10 mouse cellular contexts compared by ENCODE assay signal in the genomic region with DNA sequence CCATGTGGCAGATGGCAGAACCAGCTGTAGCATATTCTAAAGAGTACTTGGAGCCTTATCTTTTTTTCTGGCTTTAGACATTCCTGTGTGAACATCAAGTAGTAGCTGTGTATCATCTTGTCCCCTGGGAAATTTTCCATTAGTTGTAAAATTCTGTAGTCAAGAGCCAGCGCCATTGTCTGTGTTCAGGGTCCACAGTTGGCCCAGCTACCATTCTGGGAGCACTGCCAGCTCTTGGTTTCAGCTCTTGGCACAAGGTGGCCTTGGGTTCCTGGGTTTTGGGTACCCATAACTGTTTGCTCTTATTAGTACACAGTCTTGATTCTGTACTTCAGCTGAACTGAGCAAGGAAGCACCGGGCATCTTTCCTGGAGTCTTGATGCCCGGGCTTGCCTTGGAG.
A peak's percentile ranks its signal among the peaks of the same experiment; 100 is the strongest.
DNase-seq lines count a peak whose midpoint lies in the region; ATAC-seq lines count a peak whose summit lies in the region.
"Had no signal": no experiment of that assay in that cellular context is flagged by ENCODE, and none has a peak within 500 bp of the region (broad histone marks: within the 10 kb centered on the region; RNA-seq: fewer than 3 reads in every experiment).

No protein-coding gene starts in this region.

- no peak overlapping the region for H3K4me3 ChIP-seq in kidney, embryonic 15.5 days (replicated peaks)
- H3K4me3 ChIP-seq: embryonic facial prominence, embryonic 15.5 days; limb, embryonic 10.5 days had no signal

- no peak overlapping the region for H3K27ac ChIP-seq in kidney, embryonic 15.5 days
- H3K27ac ChIP-seq: embryonic facial prominence, embryonic 15.5 days; limb, embryonic 10.5 days had no signal

- 86% methylated on average over 3 of the region's 3 CpGs for WGBS in kidney, embryonic 15.5 days

- H3K4me2 ChIP-seq in kidney, embryonic 15.5 days, result no peak overlapping the region
- H3K4me2 ChIP-seq: embryonic facial prominence, embryonic 15.5 days had no signal

- peaks cover 7% of the 10 kb centered on the region; the same call in 1 of the 2 replicates for H3K27me3 ChIP-seq in kidney, embryonic 15.5 days
- H3K27me3 ChIP-seq: embryonic facial prominence, embryonic 15.5 days had no signal

- peaks cover 10% of the 10 kb centered on the region for H3K4me1 ChIP-seq in kidney, embryonic 15.5 days
- H3K4me1 ChIP-seq: limb, embryonic 10.5 days had no signal

- no peaks in the 10 kb centered on the region for H3K9me3 ChIP-seq in kidney, embryonic 15.5 days (replicated peaks)
- H3K9me3 ChIP-seq: embryonic facial prominence, embryonic 15.5 days; limb, embryonic 10.5 days had no signal

- ATAC-seq in kidney, embryonic 15.5 days (replicated peaks; ENCODE audit: low FRiP score), result no peak
- ATAC-seq in cerebellum, adult (ENCODE audit: insufficient number of reproducible peaks, low FRiP score, low TSS enrichment), result peak; percentile 42; the same call in 1 of the 2 replicates
- no peak for ATAC-seq in erythroblast, adult 5-6 weeks (replicated peaks; ENCODE audit: low FRiP score, poor library complexity, severe bottlenecking)
- ATAC-seq: inflammation-experienced regulatory T-cells, adult 6 months had no signal

- H3K9ac ChIP-seq in kidney, embryonic 15.5 days, result no peak overlapping the region
- H3K9ac ChIP-seq: embryonic facial prominence, embryonic 15.5 days had no signal

- peak; percentile 16 for DNase-seq in kidney, postnatal 10 days
- peak; percentile 65 for DNase-seq in adrenal gland, postnatal 10 days
- peak; percentile 34 to 78 for DNase-seq in layer of hippocampus, postnatal 14 days (ENCODE audit: low spot score in 2 of 2)
- no peak for DNase-seq in spleen, postnatal 4 days (ENCODE audit: low spot score in 2 of 2)

- H3K36me3 ChIP-seq in kidney, embryonic 15.5 days, result 0 out of 2 replicates have a peak, but pooled peaks cover 2% of the 10 kb centered on the region
- H3K36me3 ChIP-seq: embryonic facial prominence, embryonic 15.5 days had no signal

Comparison
In these comparisons a context has a peak if more than half of its experiments do, and no peak if none do; other contexts are left out.
1. DNase-seq: peak in kidney, postnatal 10 days (single experiment), adrenal gland, postnatal 10 days (single experiment) and layer of hippocampus, postnatal 14 days (2 of 2); none in spleen, postnatal 4 days (0 of 2).